Mouse (Mus musculus) macrophage (primary cell): ENCODE results near the gene Grap. TPM values are rescaled to one million over a fixed set of nuclear protein-coding genes. Genes with fewer than 3 reads are reported as not detected.

Source experiments
- H3K27ac ChIP-seq: fragments of 350-480 bp; formaldehyde crosslinking; 2 replicates; pipeline ENCODE4 v1.9.0; 2021
- H3K36me3 ChIP-seq: fragments of 350-480 bp; formaldehyde crosslinking; 2 replicates; pipeline ENCODE4 v1.9.0; 2021; ENCODE audit errors: inconsistent target
- H3K4me3 ChIP-seq: fragments of 350-480 bp; formaldehyde crosslinking; 2 replicates; pipeline ENCODE4 v1.9.0; 2021; ENCODE audit errors: inconsistent target
- H3K79me2 ChIP-seq: fragments of 350-480 bp; formaldehyde crosslinking; 2 replicates; pipeline ENCODE4 v1.9.0; 2021; ENCODE audit errors: inconsistent target
- WGBS: methylation state at CpG from one replicate; pipeline ENCODE4 v1.1.7; 2026; ENCODE audit warnings: inconsistent platforms; ENCODE audit not compliant: missing documents; 5-methylcytosine and 5-hydroxymethylcytosine counted together
- polyA plus RNA-seq: library from polyadenylated mRNA; stranded (reverse); fragments of 250-400 nt; gene quantifications from 3 replicates; pipeline ENCODE4 v1.2.4, GENCODE M21; 2018; ENCODE audit warnings: inconsistent platforms

Grap gene
- polyA plus RNA-seq, 1 experiment from 2014 or later: 3.2 TPM

DNA sequence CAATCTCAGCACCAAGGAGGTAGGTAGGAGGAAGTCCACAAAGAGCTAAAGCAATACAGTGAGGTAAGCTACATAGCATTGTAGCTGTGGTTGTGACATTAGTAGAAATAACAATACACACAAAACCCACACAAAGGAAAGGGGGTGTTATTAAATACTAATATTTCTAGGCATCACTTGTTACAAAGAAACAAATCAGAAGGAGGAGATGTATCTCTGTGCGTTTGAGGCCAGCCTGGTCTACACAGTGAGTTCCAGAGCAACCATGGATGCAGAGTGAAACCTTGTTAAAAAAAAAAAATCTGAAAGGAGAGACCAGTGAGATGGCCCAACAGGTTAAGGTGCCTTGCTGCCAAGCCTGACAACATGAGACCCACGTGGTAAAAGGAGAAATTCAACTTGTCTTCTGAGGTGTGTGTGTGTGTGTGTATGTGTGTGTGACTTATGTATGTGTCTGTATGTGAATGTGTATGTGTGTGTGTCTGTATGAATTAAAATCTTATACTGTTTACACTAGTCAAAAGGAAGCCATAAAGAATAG is 6.5 kb upstream of the Grap start:
- H3K27ac ChIP-seq: no peak overlapping the region
- H3K36me3 ChIP-seq: no peaks in the 10 kb centered on the region
- WGBS: 88% methylated on average over 2 of the region's 2 CpGs
- H3K79me2 ChIP-seq: no peaks in the 10 kb centered on the region
- no peak overlapping the region for H3K4me3 ChIP-seq

DNA sequence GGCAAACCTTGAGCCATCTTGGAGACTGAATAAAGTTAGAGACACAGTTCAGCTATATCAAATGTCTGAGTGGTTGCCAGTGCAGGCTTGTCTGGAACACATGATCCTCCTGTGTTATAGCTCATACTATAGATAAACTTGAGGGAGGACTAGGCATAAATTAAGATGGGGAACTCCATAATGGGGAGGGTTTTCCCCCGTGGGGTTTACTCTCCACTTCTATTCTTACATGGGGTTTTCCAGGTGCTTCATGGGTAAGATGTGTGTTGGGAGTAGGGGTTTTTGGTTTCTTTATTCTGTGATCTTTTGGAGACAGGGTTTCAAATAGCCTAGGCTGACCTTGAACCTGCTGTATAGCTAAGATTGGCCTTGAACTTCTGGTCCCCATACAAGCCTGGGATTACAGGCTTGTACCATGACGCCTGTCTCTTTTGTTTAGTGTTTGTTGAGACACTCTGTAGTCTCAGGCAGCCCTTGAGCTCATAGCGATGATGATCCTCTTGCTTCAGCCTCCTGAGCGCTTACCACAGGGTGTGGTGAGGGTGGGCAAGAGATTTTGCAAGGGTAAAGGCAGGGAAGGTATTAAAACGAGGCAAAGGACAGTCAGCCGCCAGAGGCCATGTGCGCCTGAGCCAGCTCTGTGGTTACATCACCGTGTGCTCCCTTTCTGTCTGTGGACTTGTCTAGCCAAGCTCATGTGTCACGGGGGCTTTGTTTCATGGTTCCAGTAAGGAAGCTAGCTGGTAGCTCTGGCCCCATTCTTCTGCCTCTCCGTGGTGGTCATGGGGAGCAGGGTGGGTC is 5.8 kb upstream of the Grap start:
- Histone ChIP-seq H3K4me3 (no peak overlapping the region), H3K36me3 (no peaks in the 10 kb centered on the region), H3K79me2 (no peaks in the 10 kb centered on the region), H3K27ac (no peak overlapping the region)
- WGBS: 43% methylated on average over 10 of the region's 10 CpGs

GRCm38 (mm10) chr11:61647956-61648748 is 4.9 kb upstream of the Grap start:
- Histone ChIP-seq H3K4me3 (no peak overlapping the region), H3K79me2 (no peaks in the 10 kb centered on the region), H3K36me3 (no peaks in the 10 kb centered on the region), H3K27ac (no peak overlapping the region)
- 36% methylated on average over 6 of the region's 6 CpGs for WGBS

GRCm38 (mm10) chr11:61648749-61649115 is 4.3 kb upstream of the Grap start:
- 82% methylated on average over 6 of the region's 7 CpGs for WGBS
- Histone ChIP-seq H3K27ac (no peak overlapping the region), H3K36me3 (no peaks in the 10 kb centered on the region), H3K79me2 (no peaks in the 10 kb centered on the region), H3K4me3 (no peak overlapping the region)

DNA sequence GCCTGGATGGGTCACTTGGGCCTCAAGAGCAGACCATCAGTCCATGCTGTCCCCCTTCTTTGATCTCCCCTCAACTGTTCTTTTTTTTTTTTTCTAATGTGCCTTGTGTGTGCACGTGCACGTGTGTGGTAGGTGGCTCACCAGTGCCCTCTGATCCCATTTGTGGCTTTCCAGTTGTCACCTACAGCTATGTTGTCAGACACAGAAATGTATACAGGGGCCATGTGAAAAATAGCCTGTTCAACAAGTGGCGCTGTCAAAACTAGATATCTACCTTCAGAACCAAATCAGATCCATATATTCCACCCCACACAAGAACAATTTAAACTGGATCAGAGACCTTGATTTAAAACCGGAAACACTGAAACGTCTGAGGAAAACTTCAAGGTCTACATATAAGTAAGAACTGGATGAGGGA is 3.9 kb upstream of the Grap start:
- no peak overlapping the region for H3K27ac ChIP-seq
- H3K4me3 ChIP-seq: no peak overlapping the region
- H3K79me2 ChIP-seq: no peaks in the 10 kb centered on the region
- WGBS: 88% methylated on average over 5 of the region's 5 CpGs
- H3K36me3 ChIP-seq: no peaks in the 10 kb centered on the region

GRCm38 (mm10) chr11:61649626-61650025 is 3.4 kb upstream of the Grap start:
- no peak overlapping the region for H3K27ac ChIP-seq
- H3K4me3 ChIP-seq: no peak overlapping the region
- 85% methylated on average over 4 of the region's 4 CpGs for WGBS
- H3K79me2 ChIP-seq: no peaks in the 10 kb centered on the region
- H3K36me3 ChIP-seq: no peaks in the 10 kb centered on the region

DNA sequence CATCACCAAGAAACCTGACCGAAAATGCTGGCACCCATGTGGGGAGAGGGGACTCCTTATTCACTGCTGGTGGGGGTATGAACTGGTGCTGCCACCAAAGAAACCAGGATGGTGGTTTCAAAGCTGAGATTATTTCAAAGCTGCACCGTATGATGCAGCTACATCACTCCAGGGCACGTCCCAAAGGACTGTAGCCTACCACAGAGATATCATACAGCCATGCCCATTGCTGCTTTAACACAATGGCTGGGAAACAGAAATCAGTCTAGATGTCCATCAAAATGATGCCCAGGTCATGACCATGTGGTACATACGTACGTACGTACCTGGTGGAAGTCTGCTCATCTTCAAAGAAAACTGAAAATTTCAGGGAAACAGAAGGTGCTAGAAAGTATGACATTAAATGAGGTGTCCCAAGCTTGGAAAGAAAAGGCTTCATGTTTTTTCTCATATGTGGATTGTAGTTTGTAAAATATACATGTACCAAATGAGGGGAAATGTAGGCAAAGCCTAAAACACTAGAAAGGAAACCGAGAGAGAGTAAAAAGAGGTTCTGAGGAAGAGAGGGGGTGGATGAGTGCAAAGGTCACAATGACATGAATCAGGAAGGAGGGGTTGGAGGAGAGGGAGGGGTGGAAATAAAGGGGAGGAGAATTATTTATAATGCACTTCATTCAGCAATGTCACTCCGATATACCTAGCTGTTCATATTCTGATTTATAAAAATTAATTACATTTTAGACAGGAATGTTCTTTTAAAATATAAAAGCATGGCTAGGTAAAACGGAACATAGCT is 2.4 kb upstream of the Grap start:
- H3K4me3 ChIP-seq: no peak overlapping the region
- no peak overlapping the region for H3K27ac ChIP-seq
- 83% methylated on average over 9 of the region's 9 CpGs for WGBS
- H3K36me3 ChIP-seq: no peaks in the 10 kb centered on the region
- no peaks in the 10 kb centered on the region for H3K79me2 ChIP-seq

DNA sequence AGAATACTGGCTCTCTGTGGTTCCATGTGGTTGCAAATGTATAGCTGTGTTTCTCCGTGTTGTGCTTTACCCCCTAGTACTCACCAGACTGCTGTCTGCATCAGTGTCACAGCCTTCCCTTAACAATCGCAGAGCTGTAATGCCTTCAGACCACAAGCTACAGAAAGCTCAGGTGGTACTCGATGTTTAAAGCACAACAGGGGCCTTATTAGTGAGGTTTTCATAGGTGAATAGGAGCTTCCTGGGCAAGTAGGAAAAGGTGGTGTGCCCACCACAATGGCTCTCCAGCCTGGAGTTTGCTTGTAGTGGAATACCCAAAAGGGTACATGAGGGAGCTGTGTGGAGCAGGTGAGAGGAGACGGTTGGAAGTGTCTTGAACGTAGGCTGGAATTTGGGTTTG is 849 bp upstream of the Grap start:
- no peaks in the 10 kb centered on the region for H3K79me2 ChIP-seq
- no peaks in the 10 kb centered on the region for H3K36me3 ChIP-seq
- WGBS: 95% methylated on average over 5 of the region's 5 CpGs
- H3K27ac ChIP-seq: no peak overlapping the region
- H3K4me3 ChIP-seq: no peak overlapping the region

DNA sequence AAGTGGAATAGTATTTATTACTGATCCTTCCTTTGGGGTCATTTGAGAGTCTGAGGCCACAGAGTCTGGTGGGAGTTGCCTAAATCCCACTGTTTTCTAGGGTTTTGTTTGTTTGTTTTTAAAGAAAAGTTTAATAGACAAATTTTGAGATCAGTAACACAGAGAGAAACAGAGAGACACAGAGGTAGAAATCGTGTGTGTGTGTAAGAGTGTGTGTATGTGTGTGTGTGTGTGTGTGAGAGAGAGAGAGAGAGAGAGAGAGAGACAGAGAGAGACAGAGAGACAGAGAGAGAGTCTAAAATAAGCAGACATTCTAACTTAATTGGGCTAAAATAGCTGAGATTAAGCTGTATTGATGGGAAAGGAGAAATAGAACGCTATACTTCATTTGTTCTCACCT is 503 bp downstream of the Grap start:
- H3K36me3 ChIP-seq: no peaks in the 10 kb centered on the region
- WGBS: 82% methylated on average over 2 of the region's 2 CpGs
- peak overlapping the region; percentile 34 for H3K4me3 ChIP-seq
- no peak overlapping the region for H3K27ac ChIP-seq
- no peaks in the 10 kb centered on the region for H3K79me2 ChIP-seq

GRCm38 (mm10) chr11:61654786-61655311 is 1.8 kb downstream of the Grap start:
- Histone ChIP-seq H3K4me3 (no peak overlapping the region), H3K36me3 (no peaks in the 10 kb centered on the region), H3K27ac (no peak overlapping the region), H3K79me2 (no peaks in the 10 kb centered on the region)
- WGBS: 83% methylated on average over 4 of the region's 4 CpGs

DNA sequence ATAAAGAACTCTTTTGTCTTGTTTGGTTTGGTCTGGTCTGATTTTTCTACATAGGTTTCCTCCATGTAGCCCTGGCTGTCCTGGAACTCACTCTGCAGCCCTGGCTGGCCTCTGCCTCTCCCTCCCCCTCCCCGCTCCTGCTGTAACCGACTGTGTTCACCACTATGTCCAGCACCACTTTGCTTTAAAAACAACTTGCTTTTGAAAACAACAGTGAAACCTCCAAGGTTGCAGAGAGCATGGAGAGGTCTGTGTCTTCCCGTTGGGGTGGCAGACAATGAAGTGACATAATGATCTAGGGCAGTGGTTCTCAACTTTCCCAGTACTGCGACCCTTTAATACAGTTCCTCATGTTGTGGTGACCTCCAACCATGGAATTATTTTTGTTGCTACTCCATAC is 2.6 kb downstream of the Grap start:
- Histone ChIP-seq H3K27ac (no peak overlapping the region), H3K79me2 (no peaks in the 10 kb centered on the region), H3K36me3 (no peaks in the 10 kb centered on the region), H3K4me3 (no peak overlapping the region)
- WGBS: 76% methylated on average over 4 of the region's 4 CpGs

DNA sequence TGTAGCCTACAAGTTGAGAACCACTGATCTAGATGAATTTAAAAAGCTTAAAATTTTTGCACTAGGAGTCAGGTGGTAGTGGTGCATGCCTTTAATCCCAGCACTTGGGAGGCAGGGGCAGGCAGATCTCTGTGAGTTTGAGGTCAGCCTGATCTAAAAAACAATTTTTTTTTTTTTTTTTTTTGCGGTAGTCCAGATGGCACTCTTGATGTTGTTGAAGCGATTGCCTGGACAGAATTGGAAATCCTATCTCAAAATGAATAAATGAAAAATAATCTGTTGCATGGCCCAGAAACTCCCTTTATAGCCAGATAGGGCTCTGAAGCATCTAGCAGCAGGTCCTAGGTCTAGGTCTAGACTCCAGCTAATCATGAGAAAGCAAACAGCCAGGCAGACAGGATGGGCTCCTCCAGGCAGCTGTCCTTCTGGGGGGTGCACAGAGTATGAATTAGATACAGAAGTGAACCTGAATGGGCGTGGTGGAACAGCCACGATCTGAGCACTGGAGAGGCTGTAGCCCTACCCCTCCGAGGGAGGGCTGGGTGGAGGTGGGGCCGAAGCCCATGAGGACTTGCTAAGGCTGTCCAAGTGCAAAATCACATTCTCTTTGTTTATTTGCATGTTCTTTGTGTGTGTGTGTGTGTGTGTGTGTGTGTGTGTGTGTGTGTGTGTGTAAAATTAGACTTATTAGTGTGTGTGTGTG is 3.2 kb downstream of the Grap start:
- H3K4me3 ChIP-seq: no peak overlapping the region
- no peaks in the 10 kb centered on the region for H3K79me2 ChIP-seq
- 94% methylated on average over 6 of the region's 6 CpGs for WGBS
- no peaks in the 10 kb centered on the region for H3K36me3 ChIP-seq
- H3K27ac ChIP-seq: no peak overlapping the region

DNA sequence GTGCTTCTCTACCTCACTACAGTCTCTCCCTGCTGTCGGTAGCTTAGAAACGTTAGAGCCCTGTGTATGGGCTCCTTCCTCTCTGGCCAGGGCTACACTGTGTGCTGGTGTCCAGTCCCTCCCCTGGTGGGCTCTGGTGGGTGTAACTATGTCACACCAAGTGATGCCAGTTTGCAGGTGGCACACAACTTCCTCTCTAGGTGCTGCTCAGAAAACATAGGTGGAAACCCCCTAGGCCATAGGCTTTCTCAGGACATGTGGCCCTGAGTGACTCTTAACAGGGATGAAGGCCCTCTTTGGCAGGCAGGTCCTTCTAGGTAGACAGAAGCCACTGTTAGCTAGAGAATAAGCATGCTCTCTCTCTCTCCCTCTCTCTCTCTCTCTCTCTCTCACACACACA is 4.4 kb downstream of the Grap start:
- Histone ChIP-seq H3K36me3 (no peaks in the 10 kb centered on the region), H3K79me2 (no peaks in the 10 kb centered on the region), H3K27ac (no peak overlapping the region), H3K4me3 (no peak overlapping the region)
- WGBS: 89% methylated on average over 2 of the region's 2 CpGs

DNA sequence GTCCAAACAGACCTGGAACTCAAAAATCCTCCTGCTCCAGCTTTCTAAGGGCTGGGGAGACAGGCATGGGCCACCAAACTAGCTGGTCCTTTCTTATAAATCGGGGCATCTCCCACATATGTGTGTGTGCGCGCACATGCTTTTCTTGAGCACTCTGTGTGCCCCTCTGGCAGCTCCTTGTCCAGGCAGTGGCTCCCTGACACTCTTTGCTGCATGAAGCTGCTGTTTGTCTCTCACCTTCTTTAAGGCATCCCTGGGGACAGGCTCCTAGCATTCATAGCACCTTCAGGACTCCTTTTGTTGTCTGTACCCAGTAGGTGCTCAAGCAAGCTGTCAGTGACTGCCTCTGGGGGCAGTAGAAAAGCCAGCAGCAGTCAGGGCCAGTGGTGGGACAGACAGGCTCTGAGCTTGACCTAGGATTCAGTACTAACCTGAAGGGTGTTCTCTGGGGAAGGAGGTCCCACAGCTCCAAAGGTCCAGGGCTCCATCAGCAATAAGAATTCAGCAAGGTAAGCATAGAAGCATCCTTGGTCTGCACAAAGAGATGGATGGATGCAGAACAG is 5.4 kb downstream of the Grap start:
- Histone ChIP-seq H3K36me3 (no peaks in the 10 kb centered on the region), H3K79me2 (no peaks in the 10 kb centered on the region), H3K27ac (no peak overlapping the region), H3K4me3 (no peak overlapping the region)
- 93% methylated on average over 3 of the region's 3 CpGs for WGBS
